Mouse (Mus musculus): Measurements from ENCODE around the gene Pop4.
"Not testable (repeated sequence)": the region's sequence is repeated elsewhere in the genome, so short reads cannot be mapped to it uniquely, and the experiment has no call there.

Pop4 gene

GRCm38 (mm10) chr7:38270703-38271510 is at the start of gene Pop4:
Gene Pop4, minus strand, starts transcription at chr7:38271423.
- in situ Hi-C loops (cut with MboI; ENCODE audit: low pct_unique_long_range_greater_than_20kb in 1 of 2, low sequenced_read_pairs in 2 of 2, unreplicated experiment in 1 of 2), result no loop called here

- in situ Hi-C loops (cut with MboI; ENCODE audit: low pct_unique_long_range_greater_than_20kb in 1 of 2, low sequenced_read_pairs in 2 of 2, unreplicated experiment in 1 of 2), result no loop called here
Observed at GRCm38 (mm10) chr7:38320641-38321040, 49.4 kb upstream of the Pop4 start.

GRCm38 (mm10) chr7:38282192-38282591 is 11.0 kb upstream of the Pop4 start:
- in situ Hi-C loops (cut with MboI; ENCODE audit: low pct_unique_long_range_greater_than_20kb in 1 of 2, low sequenced_read_pairs in 2 of 2, unreplicated experiment in 1 of 2), result not testable (repeated sequence)

GRCm38 (mm10) chr7:38272551-38272950 is 1.3 kb upstream of the Pop4 start:
- in situ Hi-C loops (cut with MboI; ENCODE audit: low pct_unique_long_range_greater_than_20kb in 1 of 2, low sequenced_read_pairs in 2 of 2, unreplicated experiment in 1 of 2), result no loop called here

- in situ Hi-C loops (cut with MboI; ENCODE audit: low pct_unique_long_range_greater_than_20kb in 1 of 2, low sequenced_read_pairs in 2 of 2, unreplicated experiment in 1 of 2), result no loop called here
Observed at GRCm38 (mm10) chr7:38271859-38272258, 636 bp upstream of the Pop4 start.

DNA sequence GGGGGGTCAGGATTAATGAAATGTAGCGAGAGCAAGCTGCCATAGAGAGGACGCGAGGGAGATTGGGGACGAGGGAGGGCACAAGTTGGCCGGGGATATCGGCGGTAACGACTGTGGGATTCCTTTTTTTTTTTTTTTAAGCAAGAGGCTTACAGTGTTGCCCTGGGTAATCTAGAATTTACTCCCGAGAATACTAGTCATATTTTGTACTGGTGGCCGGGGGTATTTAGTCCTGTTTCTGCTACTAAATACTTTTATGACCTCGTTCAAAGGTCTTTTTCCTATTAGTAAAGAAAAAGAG is 238 bp upstream of the Pop4 start:
- in situ Hi-C loops (cut with MboI; ENCODE audit: low pct_unique_long_range_greater_than_20kb in 1 of 2, low sequenced_read_pairs in 2 of 2, unreplicated experiment in 1 of 2), result no loop called here

GRCm38 (mm10) chr7:38267006-38267680 is 4.1 kb downstream of the Pop4 start:
- in situ Hi-C loops (cut with MboI; ENCODE audit: low pct_unique_long_range_greater_than_20kb in 1 of 2, low sequenced_read_pairs in 2 of 2, unreplicated experiment in 1 of 2), result loop anchor here in 1 of 2 experiments (10.0 kb wide), 1 partner anchor 62 kb away; no protein-coding TSS in a partner anchor

GRCm38 (mm10) chr7:38262406-38262805 is 8.8 kb downstream of the Pop4 start:
- in situ Hi-C loops (cut with MboI; ENCODE audit: low pct_unique_long_range_greater_than_20kb in 1 of 2, low sequenced_read_pairs in 2 of 2, unreplicated experiment in 1 of 2), result loop anchor here in 1 of 2 experiments (10.0 kb wide), 1 partner anchor 58 kb away; no protein-coding TSS in a partner anchor

- in situ Hi-C loops (cut with MboI; ENCODE audit: low pct_unique_long_range_greater_than_20kb in 1 of 2, low sequenced_read_pairs in 2 of 2, unreplicated experiment in 1 of 2), result loop anchor here (5.0 to 10.0 kb wide), 2 partner anchors 55 to 67 kb away; no protein-coding TSS in a partner anchor
Observed at GRCm38 (mm10) chr7:38259631-38260030, 11.6 kb downstream of the Pop4 start.

DNA sequence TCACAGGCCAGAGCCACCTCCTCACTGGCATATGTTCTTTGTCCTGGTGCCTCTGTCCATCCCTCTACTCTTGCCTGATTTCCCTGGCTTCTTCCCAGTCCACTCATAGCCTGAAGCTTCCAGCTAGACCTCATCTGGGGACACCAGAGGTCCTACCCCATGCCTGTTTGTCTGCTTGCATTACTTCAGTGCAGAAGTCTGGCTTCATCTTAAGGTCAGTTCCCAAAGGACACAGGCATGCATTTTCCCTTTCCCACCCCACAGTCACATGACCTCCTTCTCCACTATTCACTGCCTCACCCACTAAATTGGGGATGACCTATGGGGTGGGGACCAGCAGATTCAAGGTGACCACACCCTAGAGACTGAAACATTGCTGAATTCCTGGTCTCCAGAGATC is 17.8 kb downstream of the Pop4 start:
- in situ Hi-C loops (cut with MboI; ENCODE audit: low pct_unique_long_range_greater_than_20kb in 1 of 2, low sequenced_read_pairs in 2 of 2, unreplicated experiment in 1 of 2), result no loop called here

DNA sequence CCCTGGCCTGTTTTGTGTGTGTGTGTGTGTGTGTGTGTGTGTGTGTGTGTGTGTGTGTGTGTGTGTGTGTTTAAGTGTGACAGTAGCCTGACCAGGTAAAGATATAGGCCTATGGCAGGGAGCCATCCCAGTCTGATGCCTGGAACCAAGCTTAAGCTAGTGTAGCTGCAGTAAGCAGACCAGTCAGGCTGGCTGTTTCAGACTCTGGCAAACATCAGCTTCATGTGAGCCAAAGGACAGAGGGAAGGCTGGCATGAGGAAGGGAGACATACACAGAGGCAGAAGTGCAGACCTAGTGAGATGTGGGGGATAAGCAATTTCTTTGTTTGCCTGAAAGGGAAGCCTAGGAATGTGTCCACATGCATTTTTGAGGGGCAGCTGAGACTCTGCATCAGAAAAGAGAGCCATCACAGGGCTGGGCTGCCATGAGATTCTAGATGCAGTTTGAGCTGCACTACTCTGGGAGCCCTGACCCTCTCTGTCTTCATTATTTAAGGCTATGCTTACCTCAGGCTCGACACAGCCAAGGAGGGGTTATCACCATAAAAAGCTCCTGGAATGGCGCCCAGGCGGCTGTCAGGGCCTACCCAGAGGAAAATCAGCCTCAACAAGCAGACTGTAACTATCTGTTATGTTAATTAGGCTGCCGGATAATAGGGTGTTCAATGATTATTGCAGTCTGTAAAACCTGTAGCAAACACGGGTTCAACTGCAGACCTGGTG is 19.6 kb downstream of the Pop4 start:
- in situ Hi-C loops (cut with MboI; ENCODE audit: low pct_unique_long_range_greater_than_20kb in 1 of 2, low sequenced_read_pairs in 2 of 2, unreplicated experiment in 1 of 2), result no loop called here

DNA sequence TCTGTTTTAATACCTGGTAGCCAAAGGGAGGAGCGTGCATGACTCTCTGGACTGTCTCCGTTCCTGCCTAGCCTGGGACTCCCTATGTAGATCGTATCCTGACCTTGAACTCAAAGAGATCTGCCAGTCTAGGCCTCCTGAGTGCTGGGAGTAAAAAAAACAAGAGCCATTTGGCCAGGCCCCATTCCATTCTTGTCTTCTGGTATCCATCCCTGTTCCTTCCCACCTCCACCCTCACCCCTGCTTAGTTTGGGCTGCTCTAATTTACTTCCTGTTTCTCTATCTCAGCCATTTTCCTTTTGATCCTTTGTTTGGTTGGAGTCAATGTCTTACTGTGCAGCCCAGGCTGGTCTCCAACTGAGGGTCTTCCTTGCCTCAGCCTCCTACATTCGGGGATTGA is 28.8 kb downstream of the Pop4 start:
- in situ Hi-C loops (cut with MboI; ENCODE audit: low pct_unique_long_range_greater_than_20kb in 1 of 2, low sequenced_read_pairs in 2 of 2, unreplicated experiment in 1 of 2), result no loop called here

GRCm38 (mm10) chr7:38237140-38237539 is 34.1 kb downstream of the Pop4 start:
- in situ Hi-C loops (cut with MboI; ENCODE audit: low pct_unique_long_range_greater_than_20kb in 1 of 2, low sequenced_read_pairs in 2 of 2, unreplicated experiment in 1 of 2), result no loop called here

DNA sequence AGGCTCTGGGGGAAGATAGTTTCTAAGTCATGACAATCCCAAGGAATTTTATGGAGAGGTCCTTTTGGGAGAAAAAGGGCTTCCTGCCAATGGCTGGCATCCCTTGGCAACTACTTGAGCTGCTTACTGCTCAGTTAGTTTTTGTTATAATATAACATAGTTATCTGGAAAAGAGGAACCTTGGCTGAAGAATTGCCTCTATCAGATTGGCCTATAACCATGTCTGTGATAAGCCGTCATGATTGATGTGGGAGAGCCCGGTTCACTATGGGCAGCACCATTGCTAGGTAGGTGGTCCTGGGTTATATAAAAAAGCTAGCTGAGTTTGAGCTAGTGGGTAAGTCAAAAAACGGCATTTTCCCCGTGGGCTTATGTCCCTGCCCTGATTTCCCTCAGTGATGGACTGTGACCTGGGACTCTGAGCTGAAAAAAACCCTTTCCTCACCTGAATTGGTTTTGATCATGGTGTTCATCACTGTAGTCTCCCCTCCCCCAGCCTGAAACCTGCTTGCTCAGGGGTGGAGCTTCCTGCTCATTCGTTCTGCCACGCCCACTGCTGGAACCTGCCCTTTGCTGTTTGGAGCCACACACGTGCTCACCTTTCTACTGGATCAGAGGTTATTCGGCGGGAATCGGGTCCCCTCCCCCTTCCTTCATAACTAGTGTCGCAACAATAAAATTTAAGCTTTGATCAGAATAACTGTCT is 34.7 kb downstream of the Pop4 start:
- in situ Hi-C loops (cut with MboI; ENCODE audit: low pct_unique_long_range_greater_than_20kb in 1 of 2, low sequenced_read_pairs in 2 of 2, unreplicated experiment in 1 of 2), result no loop called here

DNA sequence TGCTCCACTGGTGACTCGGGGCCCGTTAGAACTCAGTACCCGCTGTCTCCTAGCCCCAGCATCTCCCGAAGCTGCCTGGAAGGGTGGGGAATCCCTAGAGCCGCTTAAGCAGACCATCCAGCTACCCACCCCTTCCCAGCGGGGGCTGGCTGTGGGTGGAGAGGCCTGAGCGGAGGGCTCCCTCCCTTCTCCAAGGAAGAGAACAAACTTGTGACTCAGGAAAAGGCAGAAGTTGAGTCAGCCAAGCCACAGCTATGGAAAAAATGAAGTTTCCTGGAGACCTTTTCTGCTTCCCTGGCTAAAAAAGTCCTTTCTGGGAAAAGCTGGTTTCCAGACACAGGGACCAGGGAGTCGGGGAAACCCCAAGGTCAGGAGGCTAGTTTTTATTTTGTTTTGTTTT is 40.9 kb downstream of the Pop4 start:
- in situ Hi-C loops (cut with MboI; ENCODE audit: low pct_unique_long_range_greater_than_20kb in 1 of 2, low sequenced_read_pairs in 2 of 2, unreplicated experiment in 1 of 2), result no loop called here

GRCm38 (mm10) chr7:38228329-38228728 is 42.9 kb downstream of the Pop4 start:
- in situ Hi-C loops (cut with MboI; ENCODE audit: low pct_unique_long_range_greater_than_20kb in 1 of 2, low sequenced_read_pairs in 2 of 2, unreplicated experiment in 1 of 2), result no loop called here

DNA sequence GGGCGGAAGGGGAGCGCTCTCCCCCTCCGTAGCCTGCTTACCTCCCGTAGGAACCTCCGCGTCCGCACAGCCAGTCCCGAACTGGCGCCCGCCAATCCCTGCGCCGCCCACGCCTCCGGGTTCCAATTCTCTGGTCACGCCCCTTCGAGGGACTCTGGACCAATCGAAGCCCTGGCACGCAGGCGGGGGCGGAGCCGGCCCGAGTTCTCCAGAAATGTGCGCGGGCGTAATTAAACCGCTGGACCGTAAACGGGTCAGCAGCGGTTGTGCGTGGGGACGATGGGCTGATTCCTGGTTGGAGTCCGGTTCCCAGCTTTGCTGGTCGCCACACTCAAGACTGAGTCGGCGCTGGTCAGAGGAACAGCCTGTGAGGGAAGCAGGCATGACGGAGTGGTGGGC is 43.3 kb downstream of the Pop4 start, which contains the start of gene Plekhf1:
Gene Plekhf1, minus strand, starts transcription at position 117 of the 399 bp plus-strand sequence.
- in situ Hi-C loops (cut with MboI; ENCODE audit: low pct_unique_long_range_greater_than_20kb in 1 of 2, low sequenced_read_pairs in 2 of 2, unreplicated experiment in 1 of 2), result no loop called here

DNA sequence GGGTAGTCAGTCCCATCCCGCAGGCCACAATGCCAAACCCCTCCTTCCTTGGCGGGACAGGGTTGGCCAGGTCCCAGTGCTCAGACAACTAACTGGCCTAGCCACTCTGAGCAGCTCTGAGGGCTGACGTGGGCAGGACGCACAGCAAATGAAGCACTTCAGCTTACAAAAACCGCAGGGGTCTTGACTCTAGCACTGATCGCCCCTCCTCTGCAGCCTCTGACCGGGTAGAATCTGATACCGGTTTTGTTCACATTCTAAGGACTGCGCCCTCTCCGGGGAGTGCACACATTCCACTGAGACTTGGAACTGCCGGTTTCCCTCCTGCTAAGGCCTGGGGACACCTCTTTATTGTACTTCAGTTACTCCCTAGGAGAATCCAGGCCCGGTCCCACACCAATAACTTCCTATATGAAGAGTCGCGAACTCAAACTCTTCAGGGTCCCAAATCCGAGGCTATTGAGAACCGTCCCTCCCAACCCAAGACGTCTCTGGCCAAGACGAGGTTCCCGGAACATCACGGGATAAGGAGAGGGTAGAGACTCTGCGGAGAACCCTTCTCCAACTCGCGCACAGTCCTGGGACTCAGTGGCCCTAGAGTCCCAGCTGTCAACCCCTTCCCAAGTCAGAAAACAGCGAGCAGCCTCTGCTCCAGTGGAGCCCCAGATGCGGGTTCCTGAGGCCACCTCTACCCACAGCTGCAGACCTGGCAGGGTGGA is 43.9 kb downstream of the Pop4 start:
- in situ Hi-C loops (cut with MboI; ENCODE audit: low pct_unique_long_range_greater_than_20kb in 1 of 2, low sequenced_read_pairs in 2 of 2, unreplicated experiment in 1 of 2), result no loop called here

All from mouse embryonic stem cell (cell line).